Mouse (Mus musculus) monocyte, adult 5-6 weeks (primary cell): Measurements from ENCODE around the gene 6430571L13Rik. TPM values are rescaled to one million over a fixed set of nuclear protein-coding genes. Genes with fewer than 3 reads are reported as not detected.

Experiments
- ATAC-seq: fragments of 153-309, 156-312 bp; replicated peaks from 2 replicates; pipeline ENCODE4 v1.8.0; 2017; ENCODE audit warnings: mild to moderate bottlenecking; ENCODE audit not compliant: low TSS enrichment, insufficient number of reproducible peaks, severe bottlenecking, poor library complexity, low FRiP score
- total RNA-seq: library from RNA; stranded (forward); fragments of 200-1000, 200-491, 200-594 nt; gene quantifications from 3 replicates; pipeline ENCODE4 v1.2.3, GENCODE M21; 2017

The 6430571L13Rik gene
- total RNA-seq, 1 experiment from 2014 or later: not detected

GRCm38 (mm10) chr9:107334356-107334755 is 6.0 kb upstream of the 6430571L13Rik start:
- ATAC-seq: no peak

DNA sequence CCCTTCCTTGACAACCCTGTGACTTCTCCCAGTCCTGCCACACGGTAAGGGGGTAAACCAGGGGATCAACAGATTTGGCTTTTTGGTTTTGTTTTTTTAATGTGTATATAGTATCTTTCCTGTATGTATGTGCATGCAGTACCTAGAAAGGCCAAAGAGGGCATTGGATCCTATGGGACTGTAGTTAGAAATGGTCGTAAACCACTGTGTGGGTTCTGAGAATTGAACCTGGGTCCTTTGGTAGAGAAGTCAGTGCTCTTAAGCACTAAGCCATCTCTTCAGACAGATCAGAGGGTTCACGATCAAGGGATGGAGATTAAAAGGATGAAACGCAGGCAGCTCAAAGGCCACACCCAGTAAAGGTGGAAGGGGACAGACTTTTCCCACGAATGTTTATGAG is 5.4 kb upstream of the 6430571L13Rik start:
- no peak for ATAC-seq

DNA sequence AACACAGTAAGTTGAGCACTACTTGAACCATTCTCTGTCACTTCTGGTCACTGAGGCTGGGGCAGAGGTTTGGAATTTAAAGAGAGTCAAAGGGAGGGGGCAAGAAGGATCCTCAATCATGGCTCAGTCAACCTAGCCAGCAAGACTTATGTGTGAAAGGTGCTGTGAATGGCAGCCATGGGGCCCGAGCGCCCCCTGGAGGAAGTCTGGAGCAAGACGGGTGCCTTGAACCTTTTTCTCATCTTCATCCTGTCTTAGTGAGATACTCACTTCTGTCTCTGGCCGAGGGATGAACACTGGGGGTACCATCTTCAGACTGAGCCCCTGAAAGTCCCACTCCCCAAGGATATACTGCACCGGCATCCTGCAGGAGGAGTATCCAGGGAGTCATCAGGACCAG is 4.5 kb upstream of the 6430571L13Rik start:
- peak; percentile 52; the same call in 1 of the 2 replicates for ATAC-seq

- ATAC-seq: no peak
These were observed 4.0 kb upstream of the 6430571L13Rik start for GRCm38 (mm10) chr9:107336386-107336785.

DNA sequence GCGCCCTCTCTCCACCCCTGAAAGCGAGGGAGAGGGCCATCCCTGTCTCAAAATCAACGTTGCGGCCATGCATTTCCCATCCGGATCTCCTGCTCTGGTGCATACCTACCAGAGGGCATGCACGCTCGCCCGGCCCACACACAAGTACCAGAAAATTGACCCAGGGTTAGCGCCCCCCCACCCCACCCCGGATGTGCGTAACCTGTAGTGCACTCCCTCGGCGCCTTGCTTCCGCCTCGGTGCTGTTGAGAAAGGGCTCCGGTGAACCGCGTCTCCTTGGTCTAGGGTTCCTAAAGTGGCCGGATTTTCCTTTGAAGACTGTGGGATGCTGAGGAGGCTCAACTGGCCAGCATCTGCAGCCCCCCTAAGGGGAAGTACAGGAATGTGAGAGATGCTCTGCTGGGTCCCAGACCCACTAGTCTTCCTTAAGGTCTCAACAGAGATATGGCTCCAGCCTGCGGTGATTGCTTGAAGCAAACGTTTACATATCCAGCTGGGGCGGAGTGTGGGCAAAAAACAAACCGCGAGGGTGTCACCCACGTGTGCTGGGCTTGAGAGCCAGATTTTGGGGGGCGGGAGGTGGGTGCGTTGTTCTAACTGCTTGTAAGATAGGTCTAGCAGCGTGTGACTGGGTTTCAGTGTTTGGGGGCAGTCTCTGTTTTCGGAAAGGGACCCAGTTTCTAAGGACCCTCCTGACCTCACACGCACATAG is 2.1 kb upstream of the 6430571L13Rik start, which contains the start of gene Hemk1:
TSS of gene Hemk1 (minus strand) at position 179 of the 712 bp plus-strand sequence.
- ATAC-seq: peak; percentile 73

GRCm38 (mm10) chr9:107340911-107341645 is 676 bp downstream of the 6430571L13Rik start:
- no peak for ATAC-seq

DNA sequence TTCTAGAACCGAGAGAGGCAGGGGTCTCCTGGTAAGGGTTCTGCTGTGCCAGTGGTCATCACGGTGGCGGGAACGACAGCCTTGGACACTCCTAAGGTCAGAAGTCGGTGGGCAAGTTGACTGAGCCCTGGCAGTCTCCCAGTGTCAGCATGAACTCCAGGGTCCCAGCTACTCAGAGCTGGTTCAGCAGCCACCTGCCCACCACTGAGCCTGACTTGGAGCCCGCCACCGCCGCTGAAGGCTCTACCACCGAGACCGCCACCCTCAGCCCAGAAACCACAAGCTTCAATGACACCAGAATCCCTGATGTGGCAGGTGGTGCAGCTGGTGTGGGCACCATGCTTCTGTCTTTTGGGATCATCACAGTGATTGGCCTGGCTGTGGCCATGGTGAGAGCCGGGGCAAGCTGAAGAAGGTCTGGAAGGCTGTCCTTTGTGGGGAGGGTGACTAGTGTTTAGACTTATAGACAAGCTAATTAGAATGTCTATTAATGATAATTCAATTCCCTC is 1.9 kb downstream of the 6430571L13Rik start:
- no peak for ATAC-seq

DNA sequence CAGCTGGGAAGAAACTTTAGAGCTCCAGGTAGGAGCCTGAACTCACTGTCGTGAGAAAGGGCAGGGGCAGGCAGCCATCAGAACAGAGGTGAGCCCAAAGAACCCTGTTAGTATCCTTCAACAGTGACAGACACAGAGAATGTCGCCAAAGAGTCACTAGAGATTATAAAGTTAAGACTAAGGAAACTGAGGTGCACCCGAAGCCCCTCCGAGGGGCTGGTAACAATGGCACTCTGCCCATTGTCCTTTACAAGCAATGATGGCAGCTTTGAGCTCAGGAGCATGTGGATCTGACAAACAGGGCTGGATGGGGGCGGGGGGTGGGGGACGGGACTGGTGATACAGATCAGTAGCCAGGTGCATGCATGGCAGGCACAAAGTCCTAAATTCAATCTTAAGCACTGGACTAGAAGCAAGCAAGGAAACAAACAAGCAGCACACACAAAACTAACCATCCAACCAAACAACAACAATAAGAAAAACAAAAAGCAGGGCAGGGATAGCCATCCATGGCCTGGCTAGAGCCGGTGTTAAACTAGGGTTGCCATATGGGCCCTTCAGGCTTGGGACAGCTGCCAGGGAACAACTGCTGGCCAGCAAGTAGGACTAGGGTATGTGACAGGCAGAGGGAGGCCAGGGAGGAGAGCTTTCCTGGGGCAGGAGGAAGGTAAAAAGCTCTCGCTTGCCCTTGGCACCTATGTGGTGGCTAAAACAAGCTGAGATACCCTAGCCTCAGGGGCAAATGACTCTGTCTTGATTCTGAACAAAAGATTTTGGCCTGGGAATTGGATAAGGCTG is 2.9 kb downstream of the 6430571L13Rik start:
- no peak for ATAC-seq

- ATAC-seq: no peak
These were observed 3.6 kb downstream of the 6430571L13Rik start for GRCm38 (mm10) chr9:107344027-107344426.

DNA sequence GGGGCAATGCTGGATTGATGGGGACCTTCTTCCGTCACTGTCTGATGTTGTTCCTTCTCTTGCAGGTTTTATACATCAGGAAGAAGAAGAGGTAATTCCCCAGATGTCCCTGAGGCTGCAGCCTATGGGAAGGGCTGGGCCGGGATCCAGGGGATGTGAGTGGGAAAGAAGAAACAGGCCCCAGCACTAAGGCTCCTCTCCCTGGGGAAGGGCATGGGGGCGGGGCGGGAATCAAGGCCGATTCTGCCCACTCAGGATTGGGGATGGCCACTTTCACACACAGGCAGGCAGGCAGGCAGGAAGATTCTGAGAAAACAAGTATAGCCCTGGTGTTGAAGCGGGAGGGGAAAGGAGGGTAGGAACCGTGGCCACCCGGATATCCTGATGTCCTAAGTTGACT is 5.7 kb downstream of the 6430571L13Rik start:
- ATAC-seq: no peak

- no peak for ATAC-seq
These were observed 7.3 kb downstream of the 6430571L13Rik start for GRCm38 (mm10) chr9:107347586-107348183.

GRCm38 (mm10) chr9:107349321-107349720 is 8.9 kb downstream of the 6430571L13Rik start:
- ATAC-seq: no peak

DNA sequence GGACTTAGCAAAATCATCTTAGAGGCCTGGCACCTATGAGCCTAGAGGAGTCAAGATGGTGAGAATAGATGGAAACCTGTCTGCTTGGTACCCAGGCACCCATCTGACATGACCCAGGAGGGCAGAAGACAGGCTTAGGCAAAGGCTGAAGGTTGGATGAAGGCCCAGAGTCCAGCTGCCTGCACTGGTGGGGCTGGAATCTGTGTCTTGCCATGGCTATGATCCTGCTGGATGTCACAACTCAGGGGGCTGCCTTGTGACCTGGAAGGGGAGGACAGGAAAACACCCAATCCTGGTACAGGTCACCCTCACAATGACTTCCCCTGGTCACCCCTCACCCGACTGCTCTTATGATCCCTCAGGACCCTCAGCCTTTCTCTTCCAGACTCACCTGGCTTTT is 14.4 kb downstream of the 6430571L13Rik start:
- no peak for ATAC-seq

GRCm38 (mm10) chr9:107355870-107356765 is 15.7 kb downstream of the 6430571L13Rik start:
- ATAC-seq: peak; percentile 42; the same call in 1 of the 2 replicates

- ATAC-seq: peak; percentile 61
These were observed 17.2 kb downstream of the 6430571L13Rik start for GRCm38 (mm10) chr9:107357651-107358050.

DNA sequence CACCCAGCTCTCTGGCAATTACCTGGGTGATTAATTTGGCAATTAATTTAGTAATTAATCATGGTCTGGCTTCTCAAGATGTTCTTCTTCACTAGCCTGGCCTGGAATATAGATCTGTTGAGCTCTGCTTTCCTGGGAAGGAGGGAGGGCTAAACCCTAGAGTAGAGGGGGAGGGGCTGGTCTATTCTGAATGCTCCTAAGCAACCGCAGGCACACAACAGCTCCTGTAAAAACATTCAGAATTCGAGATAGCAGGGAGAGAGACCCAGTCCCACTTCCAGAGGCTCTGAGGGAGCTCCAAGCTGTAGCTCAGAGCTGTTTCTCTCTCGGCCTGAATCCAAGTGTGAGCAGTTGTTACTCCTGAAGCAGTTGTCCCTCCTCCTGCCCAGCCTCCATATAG is 20.6 kb downstream of the 6430571L13Rik start:
- no peak for ATAC-seq

DNA sequence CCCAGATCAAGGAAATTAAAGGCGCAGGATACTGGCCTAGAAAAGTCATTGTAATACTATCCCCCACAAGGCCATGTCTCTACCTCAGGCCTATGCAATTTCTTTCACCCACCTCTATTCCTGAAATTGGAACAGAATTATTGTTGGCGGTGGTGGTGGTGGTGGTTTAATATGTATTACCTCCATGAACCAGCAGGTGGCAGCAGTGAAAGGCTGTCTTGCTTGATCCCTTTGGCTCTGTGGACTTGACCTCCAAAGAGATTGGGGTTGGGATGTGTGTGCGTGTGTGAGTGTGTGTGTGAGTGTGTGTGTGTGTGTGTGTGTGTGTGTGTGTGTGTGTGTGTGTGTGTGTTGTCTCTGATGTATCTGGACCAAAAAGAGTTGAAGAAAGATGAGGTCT is 26.2 kb downstream of the 6430571L13Rik start:
- ATAC-seq: peak; percentile 62; the same call in 1 of the 2 replicates

DNA sequence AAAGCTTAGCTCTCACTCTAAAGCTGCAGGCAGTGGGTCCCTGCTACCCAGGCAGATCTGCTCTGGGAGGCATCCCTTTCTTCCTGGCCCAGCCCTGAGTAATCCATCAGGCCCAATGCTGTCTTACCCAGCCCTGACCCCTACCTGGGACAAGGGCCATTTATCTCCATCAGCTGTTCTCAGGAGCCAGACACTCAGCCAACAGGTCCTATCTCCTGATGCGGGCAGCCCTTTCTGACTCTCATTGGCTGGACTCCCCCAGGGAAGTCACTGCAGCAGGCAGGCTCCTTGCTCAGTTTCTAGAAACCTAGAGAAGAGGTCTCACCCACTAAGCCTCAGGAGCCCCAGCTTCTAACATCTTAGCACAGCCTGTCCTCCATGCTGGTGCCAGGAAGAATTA is 27.9 kb downstream of the 6430571L13Rik start:
- ATAC-seq: no peak
